Mouse (Mus musculus): ENCODE measurements around the gene Hist1h3b. TPM values are rescaled to one million over a fixed set of nuclear protein-coding genes. Genes with fewer than 3 reads are reported as not detected.
"Not testable (repeated sequence)": the region's sequence is repeated elsewhere in the genome, so short reads cannot be mapped to it uniquely, and the experiment has no call there.

The Hist1h3b gene
- polyA plus RNA-seq, 1 experiment from 2014 or later, result 0.65 TPM

GRCm38 (mm10) chr13:23743963-23744362, 8.1 kb upstream of the Hist1h3b start:
- ChIA-PET CTCF (interaction anchor here (15.1 kb wide), 1 partner anchor 44 kb away, joined by 137 read pairs; the partner anchor contains the start of gene Hist1h4c), POLR2A (no interaction called here)
- no peak for TF ChIP-seq CTCF (IDR thresholded peaks at IDR 0.05)
- DNase-seq (ENCODE audit: low read depth, low spot score) (no peak), ATAC-seq (no peak)
- in situ Hi-C loops (cut with MboI; ENCODE audit: low pct_unique_long_range_greater_than_20kb), result loop anchor here (5.0 to 25.0 kb wide), 3 partner anchors 167 to 1709 kb away; partner anchors contain the start of genes Hist1h2ah, Hist1h2bk and Hist1h3d
- no peaks in the 10 kb centered on the region for H3K27me3 ChIP-seq

- DNase-seq (ENCODE audit: low read depth, low spot score), result no peak
- in situ Hi-C loops (cut with MboI; ENCODE audit: low pct_unique_long_range_greater_than_20kb), result loop anchor here (5.0 to 25.0 kb wide), 3 partner anchors 167 to 1710 kb away; partner anchors contain the start of genes Hist1h2ah, Hist1h2bk and Hist1h3d
- TF ChIP-seq CTCF (IDR thresholded peaks at IDR 0.05), result no peak
- CTCF ChIA-PET, result interaction anchor here (15.1 kb wide), 1 partner anchor 45 kb away, joined by 137 read pairs; the partner anchor contains the start of gene Hist1h4c
- no peaks in the 10 kb centered on the region for H3K27me3 ChIP-seq
- ATAC-seq, result no peak
- POLR2A ChIA-PET, result no interaction called here
Measured at GRCm38 (mm10) chr13:23744421-23745380, 7.4 kb upstream of the Hist1h3b start.

GRCm38 (mm10) chr13:23745381-23746161, 6.5 kb upstream of the Hist1h3b start, which contains the start of gene Hist1h3c:
TSS of gene Hist1h3c (minus strand) at chr13:23745602.
- no peaks in the 10 kb centered on the region for H3K27me3 ChIP-seq
- DNase-seq (ENCODE audit: low read depth, low spot score) (no peak), ATAC-seq (no peak)
- in situ Hi-C loops (cut with MboI; ENCODE audit: low pct_unique_long_range_greater_than_20kb), result loop anchor here (10.0 to 25.0 kb wide), 2 partner anchors 308 to 1711 kb away; partner anchors contain the start of genes Hist1h2ah and Hist1h2bk
- no peak for TF ChIP-seq CTCF (IDR thresholded peaks at IDR 0.05)
- CTCF ChIA-PET, result interaction anchor here (15.1 kb wide), 1 partner anchor 46 kb away, joined by 137 read pairs; the partner anchor contains the start of gene Hist1h4c
- POLR2A ChIA-PET, result no interaction called here

- DNase-seq (ENCODE audit: low read depth, low spot score); H3K27me3 ChIP-seq: not testable (repeated sequence)
- peak; percentile 86 for ATAC-seq
- in situ Hi-C loops (cut with MboI; ENCODE audit: low pct_unique_long_range_greater_than_20kb), result loop anchor here (10.0 to 25.0 kb wide), 2 partner anchors 309 to 1712 kb away; partner anchors contain the start of genes Hist1h2ah and Hist1h2bk
- ChIA-PET CTCF (interaction anchor here (1.2 to 15.1 kb wide), 2 partner anchors 14 to 46 kb away, joined by 3 to 137 read pairs; partner anchors contain the start of gene Hist1h4c), POLR2A (interaction anchor here (0.8 kb wide), 1 partner anchor 164 kb away, joined by 3 read pairs; no protein-coding TSS in a partner anchor)
Measured at GRCm38 (mm10) chr13:23746201-23747080, 5.6 kb upstream of the Hist1h3b start, which contains the start of gene Hist1h2bb. TSS of gene Hist1h2bb (plus strand) at chr13:23746734.

DNA sequence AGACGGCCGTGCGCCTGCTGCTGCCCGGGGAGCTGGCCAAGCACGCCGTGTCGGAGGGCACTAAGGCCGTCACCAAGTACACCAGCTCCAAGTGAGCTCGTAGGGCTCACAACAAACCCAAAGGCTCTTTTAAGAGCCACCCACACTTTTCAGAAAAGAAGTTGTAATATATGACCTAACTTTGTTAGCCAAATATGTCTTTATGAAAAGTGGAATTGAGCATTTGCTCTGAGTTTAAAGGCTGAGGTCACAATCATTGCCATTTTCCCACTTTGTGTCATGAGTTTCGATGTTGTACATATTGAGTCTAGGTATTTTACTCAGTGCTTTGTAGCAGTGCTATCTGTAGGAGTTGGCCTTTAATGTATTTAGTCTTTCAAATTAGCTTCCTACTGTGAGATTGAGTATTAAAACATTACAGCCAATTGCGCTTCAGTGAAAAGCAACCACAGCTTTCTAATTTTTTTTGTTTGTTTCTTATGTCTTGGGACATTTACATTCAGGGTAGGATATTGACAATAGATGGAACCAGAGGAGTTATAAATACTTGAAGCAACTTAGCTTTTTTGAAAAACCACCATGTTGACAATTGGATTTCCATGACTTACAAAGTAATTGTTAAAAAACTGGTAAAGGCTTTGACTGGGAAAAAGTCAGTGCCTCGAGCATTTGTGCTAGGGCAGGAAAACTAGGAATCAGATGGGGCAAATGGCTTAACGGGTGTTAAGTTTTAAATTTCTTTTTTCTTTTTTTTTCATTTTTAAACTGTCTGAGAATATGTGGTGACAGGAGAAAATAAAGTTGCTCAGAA, 4.8 kb upstream of the Hist1h3b start:
- no peaks in the 10 kb centered on the region for H3K27me3 ChIP-seq
- no peak for DNase-seq (ENCODE audit: low read depth, low spot score)
- TF ChIP-seq CTCF (IDR thresholded peaks at IDR 0.05), result no peak
- in situ Hi-C loops (cut with MboI; ENCODE audit: low pct_unique_long_range_greater_than_20kb), result loop anchor here (10.0 to 25.0 kb wide), 2 partner anchors 310 to 1712 kb away; partner anchors contain the start of genes Hist1h2ah and Hist1h2bk
- POLR2A ChIA-PET, result interaction anchor here (0.8 kb wide), 1 partner anchor 165 kb away, joined by 3 read pairs; no protein-coding TSS in a partner anchor
- peak; percentile 6 for ATAC-seq
- CTCF ChIA-PET, result interaction anchor here (1.2 kb wide), 1 partner anchor 13 kb away, joined by 3 read pairs; no protein-coding TSS in a partner anchor

GRCm38 (mm10) chr13:23747892-23748288, 4.2 kb upstream of the Hist1h3b start:
- no peak for TF ChIP-seq CTCF (IDR thresholded peaks at IDR 0.05)
- ATAC-seq, result no peak
- H3K27me3 ChIP-seq, result no peaks in the 10 kb centered on the region
- ChIA-PET CTCF (no interaction called here), POLR2A (no interaction called here)
- in situ Hi-C loops (cut with MboI; ENCODE audit: low pct_unique_long_range_greater_than_20kb), result loop anchor here (10.0 to 25.0 kb wide), 2 partner anchors 311 to 1713 kb away; partner anchors contain the start of genes Hist1h2ah and Hist1h2bk
- no peak for DNase-seq (ENCODE audit: low read depth, low spot score)

DNA sequence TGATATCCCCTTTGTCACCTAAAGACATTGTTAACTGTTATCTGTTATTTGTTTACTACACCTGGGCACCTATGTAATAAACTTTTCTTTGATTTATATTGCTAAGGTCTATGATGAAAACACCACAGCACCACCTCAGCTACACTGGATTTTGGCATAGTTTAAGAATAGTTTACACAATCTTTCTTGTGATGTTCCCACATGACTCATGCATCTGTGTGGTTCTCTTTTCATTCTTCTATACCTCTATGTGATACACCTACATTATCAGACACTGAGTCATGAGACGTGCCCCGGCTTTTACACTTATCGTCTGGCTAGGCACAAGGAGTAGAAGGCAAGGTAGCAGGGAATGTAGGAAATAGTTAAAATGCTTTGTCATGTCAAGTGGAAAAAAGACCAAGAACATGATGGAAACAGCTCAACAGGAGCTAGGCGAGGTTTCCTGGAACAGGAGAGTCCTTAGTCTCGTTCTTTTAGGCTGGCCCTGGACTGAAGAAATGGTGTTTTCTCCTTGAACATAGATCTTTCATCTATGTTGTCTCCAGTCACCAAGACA, 2.4 kb upstream of the Hist1h3b start:
- ChIA-PET CTCF (no interaction called here), POLR2A (interaction anchor here (1.0 kb wide), 1 partner anchor 128 kb away, joined by 3 read pairs; no protein-coding TSS in a partner anchor)

DNA sequence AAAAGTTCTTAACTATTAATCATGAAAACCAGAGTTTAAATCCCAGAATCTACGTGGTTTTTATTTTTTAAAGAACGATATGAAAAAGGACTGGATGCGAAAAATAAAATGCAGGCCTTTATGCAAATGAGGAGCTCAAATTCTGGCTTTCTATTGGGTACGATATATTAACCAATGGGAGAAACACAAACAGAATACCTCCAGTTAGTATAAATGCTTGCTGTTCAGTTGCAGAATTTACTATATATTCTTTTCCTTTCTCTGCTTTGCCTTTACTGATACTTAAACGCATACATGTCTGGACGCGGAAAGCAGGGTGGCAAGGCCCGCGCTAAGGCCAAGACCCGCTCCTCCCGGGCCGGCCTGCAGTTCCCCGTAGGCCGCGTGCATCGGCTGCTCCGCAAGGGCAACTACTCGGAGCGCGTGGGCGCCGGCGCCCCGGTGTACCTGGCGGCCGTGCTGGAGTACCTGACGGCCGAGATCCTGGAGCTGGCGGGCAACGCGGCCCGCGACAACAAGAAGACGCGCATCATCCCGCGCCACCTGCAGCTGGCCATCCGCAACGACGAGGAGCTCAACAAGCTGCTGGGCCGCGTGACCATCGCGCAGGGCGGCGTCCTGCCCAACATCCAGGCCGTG, 1.1 kb upstream of the Hist1h3b start, which contains the start of gene Hist1h2ab:
Gene Hist1h2ab, plus strand, starts transcription at position 288 of the 639 bp plus-strand sequence.
- not testable (repeated sequence) for DNase-seq (ENCODE audit: low read depth, low spot score)
- in situ Hi-C loops (cut with MboI; ENCODE audit: low pct_unique_long_range_greater_than_20kb), result loop anchor here (25.0 kb wide), 1 partner anchor 1964 kb away; the partner anchor contains the start of genes Hist1h1b, Hist1h2an, Hist1h2bp and Hist1h3i

More for the DNA sequence above, 2.4 kb upstream of the Hist1h3b start:
- no peak for TF ChIP-seq CTCF (IDR thresholded peaks at IDR 0.05)
- in situ Hi-C loops (cut with MboI; ENCODE audit: low pct_unique_long_range_greater_than_20kb), result loop anchor here (10.0 to 25.0 kb wide), 3 partner anchors 312 to 1962 kb away; partner anchors contain the start of genes Hist1h1b, Hist1h2ah, Hist1h2an and Hist1h2bk
- DNase-seq (ENCODE audit: low read depth, low spot score) (no peak), ATAC-seq (no peak)
- H3K27me3 ChIP-seq, result no peaks in the 10 kb centered on the region

More for the DNA sequence above, 1.1 kb upstream of the Hist1h3b start, which contains the start of gene Hist1h2ab:
- H3K27me3 ChIP-seq, ATAC-seq: not testable (repeated sequence)
- POLR2A ChIA-PET, result interaction anchor here (0.8 to 1.2 kb wide), 2 partner anchors 10 to 182 kb away, joined by 3 read pairs; partner anchors contain the start of gene Hist1h4a
- CTCF ChIA-PET, result interaction anchor here (0.8 kb wide), 1 partner anchor 196 kb away, joined by 3 read pairs; no protein-coding TSS in a partner anchor
